Mouse (Mus musculus) heart, adult 2 months (tissue): ENCODE measurements around the gene Nf2.

ENCODE experiments used
- CTCF ChIP-seq: fragments of 200-600 bp; IDR thresholded peaks from 2 replicates; pipeline ENCODE4 v1.8.1; 2022; ENCODE audit warnings: antibody characterized with exemption, mild to moderate bottlenecking, moderate library complexity
- POLR2A ChIP-seq: fragments of 200-500 bp; IDR thresholded peaks from 2 replicates; pipeline ENCODE4 v1.6.1; 2011; ENCODE audit warnings: mild to moderate bottlenecking, low read depth, low read length, control low read depth; ENCODE audit not compliant: insufficient read depth

DNA sequence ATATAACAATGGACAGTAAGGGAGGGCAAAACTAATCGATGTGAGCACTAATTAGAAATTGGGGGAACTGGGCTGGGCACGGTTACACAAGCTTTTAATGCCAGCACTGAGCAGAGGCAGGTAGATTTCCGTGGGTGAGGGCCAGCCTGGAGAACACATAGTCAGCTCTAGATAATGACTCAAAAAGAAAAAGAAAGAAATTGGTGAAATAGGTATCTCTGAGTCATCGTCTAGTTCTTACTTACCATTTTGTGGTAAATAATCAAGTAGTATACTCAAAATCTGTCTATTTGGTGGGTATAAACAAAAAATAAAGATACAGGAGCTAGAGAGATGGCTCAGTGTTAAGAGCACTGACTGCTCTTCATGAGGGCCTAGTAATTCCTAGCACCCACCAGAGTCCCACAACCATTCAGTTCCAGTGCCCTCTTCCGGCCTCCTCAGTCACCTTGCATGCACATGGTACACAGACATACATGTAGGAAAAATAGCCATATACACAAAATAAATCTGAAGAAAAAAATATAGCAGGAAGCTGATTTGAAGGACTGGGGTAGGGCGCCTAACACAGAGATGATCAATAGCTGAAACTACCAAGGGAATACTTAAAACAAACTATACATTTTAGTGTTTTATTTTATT is 44.3 kb downstream of the Nf2 start:
- TF ChIP-seq CTCF = no peak
- no peak for TF ChIP-seq POLR2A
